Mouse (Mus musculus): ENCODE measurements at regions not wholly inside any gene's neighbourhood (a gene's known extent, or its start where the extent isn't known, plus 50 kb on each side); places are given as distances from the start of the nearest gene placed in this dataset.
A peak's percentile ranks its signal among the peaks of the same experiment; 100 is the strongest.
"Not testable (repeated sequence)": the region's sequence is repeated elsewhere in the genome, so short reads cannot be mapped to it uniquely, and the experiment has no call there.

DNA sequence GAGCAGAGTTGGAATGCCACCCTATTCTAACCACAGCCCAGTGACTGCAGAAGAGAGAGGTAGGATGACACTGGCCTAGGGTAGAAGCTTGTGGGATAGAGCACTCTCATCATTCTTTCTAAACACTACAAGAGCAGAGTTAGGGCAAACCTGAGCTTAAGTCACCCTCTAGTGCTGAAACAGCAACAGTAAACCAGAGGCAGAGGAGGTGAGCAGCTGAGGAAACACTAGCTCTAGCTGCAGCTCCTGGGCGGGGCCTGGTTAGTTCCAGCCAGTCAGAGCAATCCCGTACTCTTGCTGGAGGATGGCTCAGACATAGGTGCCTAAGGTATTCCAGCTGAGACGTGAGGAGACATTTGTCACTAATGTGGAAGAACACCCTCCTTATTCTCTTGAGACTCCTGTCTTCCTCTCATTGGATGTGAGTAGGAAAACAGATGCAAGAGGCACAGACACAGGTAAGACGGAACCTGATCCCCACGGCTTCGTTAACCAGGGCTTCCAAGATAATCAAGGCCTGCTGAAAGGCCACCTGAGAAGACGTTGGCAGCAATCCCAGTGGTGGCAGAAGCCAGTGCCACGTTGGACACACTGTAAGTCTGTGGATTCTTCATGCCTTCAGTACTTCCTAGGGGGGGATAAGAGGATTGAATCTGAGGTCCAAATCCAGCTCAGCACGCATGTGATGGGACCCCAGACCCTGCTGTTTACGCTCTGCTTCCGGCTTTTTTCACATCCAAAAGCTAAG, 101.3 kb downstream of the Rchy1 start:
- 70% methylated on average over 11 of the region's 11 CpGs for WGBS
- Histone ChIP-seq H3K4me1 (no peaks in the 10 kb centered on the region), H3K4me2 (no peak overlapping the region)

DNA sequence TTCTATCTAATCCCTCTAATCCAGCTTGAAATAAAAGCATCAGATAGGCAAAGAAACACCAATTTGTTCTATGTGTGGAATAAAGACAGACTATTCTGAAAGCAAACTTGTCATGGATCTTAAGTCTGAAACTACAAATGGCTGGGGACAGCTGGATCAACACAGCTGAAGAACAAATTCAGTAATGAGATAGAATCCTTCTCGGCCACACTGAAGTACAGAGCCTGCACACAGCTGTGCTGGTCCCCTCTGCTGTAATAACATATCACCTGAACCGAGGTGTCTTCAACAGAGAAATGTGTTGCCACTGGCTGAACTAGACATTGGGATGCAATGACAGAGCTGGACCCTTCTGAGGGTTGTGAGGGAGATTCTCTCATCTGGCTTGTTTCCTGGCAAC, 102.4 kb downstream of the Rchy1 start:
- H3K27ac ChIP-seq = no peak overlapping the region
- ATAC-seq (ENCODE audit: insufficient read depth, low FRiP score, low read depth) = no peak
- no peak overlapping the region for H3K9ac ChIP-seq
- H3K27me3 ChIP-seq (replicated peaks) = no peaks in the 10 kb centered on the region
- 66% methylated on average over 2 of the region's 2 CpGs for WGBS
- no peaks in the 10 kb centered on the region for H3K36me3 ChIP-seq
- no peaks in the 10 kb centered on the region for H3K4me1 ChIP-seq
- H3K4me3 ChIP-seq (replicated peaks) = no peak overlapping the region
- no peaks in the 10 kb centered on the region for H3K9me3 ChIP-seq
- no peak overlapping the region for H3K4me2 ChIP-seq

More for the DNA sequence above, 101.3 kb downstream of the Rchy1 start:
- Histone ChIP-seq H3K36me3 (no peaks in the 10 kb centered on the region), H3K4me3 (replicated peaks) (no peak overlapping the region), H3K27me3 (replicated peaks) (no peaks in the 10 kb centered on the region), H3K27ac (no peak overlapping the region), H3K9me3 (no peaks in the 10 kb centered on the region), H3K9ac (no peak overlapping the region)
- ATAC-seq (ENCODE audit: insufficient read depth, low FRiP score, low read depth) = no peak; the same call in 1 of the 2 replicates

DNA sequence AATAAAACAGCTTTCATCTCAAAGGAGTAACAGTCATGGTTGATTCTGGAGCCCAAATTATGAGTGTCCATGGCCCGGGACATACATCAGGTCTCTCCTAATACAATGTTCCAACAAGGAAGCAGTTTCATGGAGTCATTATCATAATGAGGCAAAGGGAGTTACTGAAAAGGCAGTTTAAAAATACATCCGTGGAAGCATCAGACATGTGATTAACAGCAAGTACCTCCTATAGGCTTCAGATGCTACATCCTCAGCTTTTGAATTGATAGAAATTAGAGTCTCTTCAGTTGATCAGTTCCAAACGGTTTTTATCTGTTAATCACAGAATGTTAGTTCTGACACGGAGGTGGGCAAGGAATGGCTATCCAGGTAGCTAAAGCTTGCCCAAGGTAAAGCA, 110.5 kb downstream of the Rchy1 start:
- Histone ChIP-seq H3K4me2 (no peak overlapping the region), H3K27me3 (replicated peaks) (no peaks in the 10 kb centered on the region), H3K4me3 (replicated peaks) (no peak overlapping the region), H3K27ac (no peak overlapping the region), H3K36me3 (no peaks in the 10 kb centered on the region), H3K9ac (no peak overlapping the region), H3K9me3 (no peaks in the 10 kb centered on the region), H3K4me1 (no peaks in the 10 kb centered on the region)
- ATAC-seq (ENCODE audit: insufficient read depth, low FRiP score, low read depth) = no peak
- 79% methylated on average over 4 of the region's 4 CpGs for WGBS

DNA sequence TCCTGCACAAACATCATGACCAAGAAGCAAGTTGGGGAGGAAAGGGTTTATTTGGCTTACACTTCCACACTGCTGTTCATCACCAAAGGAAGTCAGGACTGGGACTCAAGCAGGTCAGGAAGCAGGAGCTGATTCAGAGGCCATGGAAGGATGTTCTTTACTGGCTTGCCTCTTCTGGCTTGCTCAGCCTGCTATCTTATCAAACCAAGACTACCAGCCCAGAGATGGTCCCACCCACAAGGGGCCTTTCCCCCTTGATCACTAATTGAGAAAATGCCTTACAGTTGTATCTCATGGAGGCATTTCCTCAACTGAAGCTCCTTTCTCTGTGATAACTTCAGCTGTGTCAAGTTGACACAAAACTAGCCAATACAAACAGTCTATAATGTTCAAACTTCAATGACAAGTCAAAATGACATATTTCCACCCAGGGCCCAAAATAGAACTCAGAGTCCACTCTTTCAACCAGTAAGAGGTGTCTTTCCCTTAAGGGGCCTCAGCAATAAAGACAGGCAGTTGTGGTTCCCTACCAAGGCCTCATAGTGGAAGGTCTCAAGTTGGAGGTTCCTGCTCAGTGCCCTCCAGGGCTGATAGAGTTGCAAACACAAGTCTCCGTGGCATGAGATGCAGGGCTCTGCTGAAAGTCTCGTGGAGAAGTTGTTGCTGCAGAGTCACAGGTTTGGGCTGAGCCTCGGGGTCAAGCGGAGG, 111.9 kb downstream of the Rchy1 start:
- H3K4me1 ChIP-seq; H3K36me3 ChIP-seq; H3K27me3 ChIP-seq (replicated peaks); H3K4me2 ChIP-seq; H3K9me3 ChIP-seq; ATAC-seq (ENCODE audit: insufficient read depth, low FRiP score, low read depth); H3K27ac ChIP-seq; H3K4me3 ChIP-seq (replicated peaks); H3K9ac ChIP-seq: not testable (repeated sequence)
- 83% methylated on average over 4 of the region's 4 CpGs for WGBS

DNA sequence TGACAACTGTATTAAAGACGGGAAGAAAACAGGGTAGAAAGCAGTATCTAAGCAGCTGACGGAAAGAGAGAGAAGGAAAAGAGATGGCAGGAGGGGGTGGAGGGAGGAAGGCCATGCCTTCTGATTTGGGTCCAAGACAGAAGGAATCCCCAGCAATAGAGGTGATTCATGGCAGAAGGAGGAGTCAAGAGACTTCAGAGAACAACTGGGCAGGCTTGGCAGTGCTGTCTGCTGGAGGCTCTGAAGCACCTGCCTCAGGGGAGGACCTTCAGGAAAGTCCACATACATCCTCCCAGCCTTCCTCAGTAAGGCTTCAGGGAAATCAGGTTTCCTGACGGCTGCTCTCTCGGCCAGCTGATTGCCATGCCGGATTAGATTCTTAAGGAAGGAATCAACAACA, 112.4 kb downstream of the Rchy1 start:
- no peak overlapping the region for H3K27ac ChIP-seq
- H3K4me2 ChIP-seq = 0 out of 2 replicates have a peak overlapping the region, but pooled peaks have one; percentile 10
- peak; percentile 53; the same call in 1 of the 2 replicates for ATAC-seq (ENCODE audit: insufficient read depth, low FRiP score, low read depth)
- no peaks in the 10 kb centered on the region for H3K36me3 ChIP-seq
- H3K27me3 ChIP-seq (replicated peaks) = no peaks in the 10 kb centered on the region
- H3K4me3 ChIP-seq (replicated peaks) = no peak overlapping the region
- 82% methylated on average over 5 of the region's 5 CpGs for WGBS
- H3K9ac ChIP-seq = no peak overlapping the region
- H3K4me1 ChIP-seq = no peaks in the 10 kb centered on the region
- H3K9me3 ChIP-seq = no peaks in the 10 kb centered on the region

DNA sequence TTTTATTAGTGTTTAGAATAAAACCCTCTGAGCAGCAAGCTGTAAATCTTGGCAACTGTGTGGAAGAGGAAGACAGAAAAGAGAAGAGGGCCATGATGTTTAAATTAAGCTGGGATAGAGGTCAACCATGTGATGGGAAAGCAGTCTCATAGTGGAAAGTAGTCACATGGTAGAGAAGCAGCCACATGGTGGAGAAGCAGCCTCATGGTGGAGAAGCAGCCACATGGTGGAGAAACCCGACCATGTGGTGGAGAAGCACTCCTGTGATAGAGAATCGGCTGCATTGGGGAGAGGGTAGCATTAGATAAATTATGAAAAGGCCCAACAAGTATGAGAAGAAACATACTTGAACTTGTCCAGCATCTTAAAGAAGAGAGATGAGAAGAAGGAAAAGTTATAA, 113.3 kb downstream of the Rchy1 start:
- WGBS = 84% methylated on average over 2 of the region's 2 CpGs
- H3K27ac ChIP-seq = no peak overlapping the region
- peaks cover 2% of the 10 kb centered on the region; the same call in 1 of the 2 replicates for H3K4me1 ChIP-seq
- H3K9me3 ChIP-seq = no peaks in the 10 kb centered on the region
- H3K36me3 ChIP-seq = no peaks in the 10 kb centered on the region
- no peak overlapping the region for H3K4me2 ChIP-seq
- no peak overlapping the region for H3K4me3 ChIP-seq (replicated peaks)
- ATAC-seq (ENCODE audit: insufficient read depth, low FRiP score, low read depth) = no peak
- no peak overlapping the region for H3K9ac ChIP-seq
- no peaks in the 10 kb centered on the region for H3K27me3 ChIP-seq (replicated peaks)

DNA sequence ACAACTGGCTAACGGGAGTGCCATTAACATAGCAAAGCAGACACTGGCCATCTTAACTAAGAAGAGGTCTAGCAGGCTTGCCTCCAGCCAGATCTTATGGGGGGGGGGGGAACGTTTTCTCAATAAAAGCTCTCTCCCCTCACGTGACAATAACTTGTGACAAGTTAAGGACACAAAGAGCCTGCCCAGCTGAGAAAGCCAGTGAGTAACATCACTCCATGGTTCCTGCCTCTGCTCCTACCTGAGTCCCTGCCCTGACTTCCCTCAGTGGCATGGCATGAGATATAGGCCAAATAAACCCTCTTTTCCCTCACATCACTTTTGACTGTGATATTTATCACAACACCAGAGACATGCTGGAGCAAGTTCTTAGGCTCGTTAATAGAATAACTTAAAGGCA, 113.8 kb downstream of the Rchy1 start:
- H3K9me3 ChIP-seq = no peaks in the 10 kb centered on the region
- no peak overlapping the region for H3K4me2 ChIP-seq
- no peaks in the 10 kb centered on the region for H3K27me3 ChIP-seq (replicated peaks)
- no peak overlapping the region for H3K9ac ChIP-seq
- no peaks in the 10 kb centered on the region for H3K36me3 ChIP-seq
- no peak for ATAC-seq (ENCODE audit: insufficient read depth, low FRiP score, low read depth)
- no peak overlapping the region for H3K27ac ChIP-seq
- H3K4me3 ChIP-seq (replicated peaks) = no peak overlapping the region
- 67% methylated on average over 4 of the region's 4 CpGs for WGBS
- peaks cover 6% of the 10 kb centered on the region; the same call in 1 of the 2 replicates for H3K4me1 ChIP-seq

DNA sequence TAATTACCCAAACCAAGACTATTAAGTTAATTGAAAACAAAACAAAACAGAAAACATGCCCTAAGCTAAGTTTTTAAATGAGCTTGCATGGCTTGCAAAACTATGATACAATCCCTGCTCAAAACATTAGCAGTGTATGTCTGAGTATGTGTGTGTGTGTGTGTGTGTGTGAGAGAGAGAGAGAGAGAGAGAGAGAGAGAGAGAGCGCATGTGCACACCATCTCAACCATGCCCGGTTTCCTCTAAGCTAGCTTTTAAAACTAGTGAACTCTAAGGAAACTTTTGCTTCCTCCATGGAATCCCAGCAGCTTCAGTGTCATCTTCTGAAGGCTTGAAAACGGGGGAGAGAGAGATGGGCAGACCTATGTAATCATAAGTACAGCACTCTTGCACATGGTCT, 114.3 kb downstream of the Rchy1 start:
- no peak overlapping the region for H3K4me2 ChIP-seq
- H3K4me3 ChIP-seq (replicated peaks) = no peak overlapping the region
- no peaks in the 10 kb centered on the region for H3K27me3 ChIP-seq (replicated peaks)
- no peaks in the 10 kb centered on the region for H3K36me3 ChIP-seq
- peaks cover 6% of the 10 kb centered on the region; the same call in 1 of the 2 replicates for H3K4me1 ChIP-seq
- 81% methylated on average over 3 of the region's 3 CpGs for WGBS
- H3K9ac ChIP-seq = no peak overlapping the region
- no peak for ATAC-seq (ENCODE audit: insufficient read depth, low FRiP score, low read depth)
- no peak overlapping the region for H3K27ac ChIP-seq
- no peaks in the 10 kb centered on the region for H3K9me3 ChIP-seq

DNA sequence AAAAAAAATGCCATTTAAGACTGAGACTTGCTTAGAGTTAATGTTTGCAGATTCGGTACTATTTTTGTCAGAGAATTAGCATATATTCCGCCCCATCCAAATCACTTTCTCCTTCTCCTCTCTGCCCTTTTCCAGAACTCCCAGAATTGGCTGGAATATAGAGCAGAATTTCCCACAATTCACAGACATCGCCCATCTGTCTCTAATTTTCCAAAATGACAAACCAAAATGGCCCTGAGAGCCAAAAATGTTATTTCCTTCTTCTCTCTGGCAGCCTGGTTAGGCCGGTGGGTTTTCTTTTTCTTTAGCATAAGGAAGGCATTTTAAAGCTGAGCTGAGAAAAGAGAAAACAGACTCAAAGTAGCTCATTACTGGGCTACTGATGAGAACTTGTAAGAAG, 119.8 kb downstream of the Rchy1 start:
- H3K4me1 ChIP-seq = peaks cover 6% of the 10 kb centered on the region; the same call in 1 of the 2 replicates
- H3K36me3 ChIP-seq = no peaks in the 10 kb centered on the region
- H3K4me2 ChIP-seq = no peak overlapping the region
- H3K4me3 ChIP-seq (replicated peaks) = no peak overlapping the region
- no peak overlapping the region for H3K9ac ChIP-seq
- H3K27me3 ChIP-seq (replicated peaks) = no peaks in the 10 kb centered on the region
- no peak for ATAC-seq (ENCODE audit: insufficient read depth, low FRiP score, low read depth)
- 71% methylated on average over 4 of the region's 4 CpGs for WGBS
- H3K9me3 ChIP-seq = no peaks in the 10 kb centered on the region
- H3K27ac ChIP-seq = no peak overlapping the region

DNA sequence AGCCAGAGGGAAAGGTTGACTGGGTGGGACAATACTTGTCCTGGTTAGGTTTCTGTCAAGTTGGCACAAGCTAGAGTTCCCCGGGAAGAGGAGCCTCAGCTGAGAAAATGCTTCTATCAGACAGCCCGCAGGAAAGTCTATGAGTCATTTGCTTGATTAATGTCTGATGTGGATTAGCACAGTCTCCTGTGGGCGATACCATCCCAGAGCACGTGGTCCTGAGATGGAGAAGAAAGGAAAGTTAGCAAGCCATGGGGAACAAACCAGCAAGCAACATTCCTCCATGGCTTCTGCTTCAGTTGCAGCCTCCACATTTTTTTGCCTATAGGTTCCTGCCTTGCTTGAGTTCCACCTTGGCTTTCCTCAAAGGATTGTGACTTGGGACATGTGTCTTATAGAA, 121.8 kb downstream of the Rchy1 start:
- Histone ChIP-seq H3K4me1 (peaks cover 6% of the 10 kb centered on the region; the same call in 1 of the 2 replicates), H3K4me2 (no peak overlapping the region), H3K27me3 (replicated peaks) (no peaks in the 10 kb centered on the region), H3K4me3 (replicated peaks) (no peak overlapping the region), H3K9ac (no peak overlapping the region), H3K36me3 (no peaks in the 10 kb centered on the region), H3K9me3 (no peaks in the 10 kb centered on the region), H3K27ac (no peak overlapping the region)
- 65% methylated on average over 4 of the region's 4 CpGs for WGBS
- no peak for ATAC-seq (ENCODE audit: insufficient read depth, low FRiP score, low read depth)

DNA sequence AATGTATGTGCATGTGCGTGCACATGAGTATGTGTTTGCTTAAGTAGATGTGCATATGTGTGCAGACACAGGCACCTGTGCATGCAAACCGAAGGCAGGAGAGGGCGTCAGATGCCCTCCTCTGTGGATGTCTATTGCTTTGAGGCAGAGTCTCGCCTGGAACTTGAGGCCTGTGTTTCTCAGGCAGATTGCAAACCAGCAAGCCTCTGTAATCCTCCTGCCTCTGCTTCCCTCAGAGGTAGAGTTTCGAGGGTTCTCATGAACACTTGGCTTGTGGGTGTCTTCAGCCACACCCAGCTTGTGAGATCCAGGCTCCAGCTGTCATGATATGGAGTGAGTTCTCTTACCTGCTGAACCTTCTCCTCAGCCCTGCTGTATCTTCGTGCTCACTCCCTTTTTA, 134.4 kb downstream of the Rchy1 start:
- no peaks in the 10 kb centered on the region for H3K27me3 ChIP-seq (replicated peaks)
- 85% methylated on average over 6 of the region's 6 CpGs for WGBS
- ATAC-seq (ENCODE audit: insufficient read depth, low FRiP score, low read depth) = no peak
- H3K4me2 ChIP-seq = no peak overlapping the region
- no peak overlapping the region for H3K27ac ChIP-seq
- no peak overlapping the region for H3K4me3 ChIP-seq (replicated peaks)
- no peak overlapping the region for H3K9ac ChIP-seq
- H3K9me3 ChIP-seq = no peaks in the 10 kb centered on the region
- H3K4me1 ChIP-seq = no peaks in the 10 kb centered on the region
- no peaks in the 10 kb centered on the region for H3K36me3 ChIP-seq

DNA sequence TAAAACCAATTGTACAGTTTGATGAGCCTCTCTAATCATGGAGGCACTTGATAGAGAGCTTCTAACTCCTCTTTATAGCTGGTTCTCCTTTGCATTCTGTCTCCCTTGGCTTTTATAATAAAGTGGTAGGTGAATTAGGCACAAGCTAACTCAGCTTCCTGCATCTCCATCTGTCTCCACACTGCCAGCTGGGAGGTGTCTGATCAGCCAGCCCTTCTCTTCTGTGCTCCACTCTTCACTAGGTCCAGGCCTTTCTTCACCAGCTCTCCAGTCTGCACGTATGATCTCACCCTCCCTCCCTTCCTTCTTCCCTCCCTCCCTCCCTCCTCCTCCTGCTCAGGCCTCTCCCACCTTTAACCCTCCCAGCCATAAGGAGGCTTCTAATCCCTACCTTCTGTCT, 136.2 kb downstream of the Rchy1 start:
- no peak overlapping the region for H3K27ac ChIP-seq
- no peaks in the 10 kb centered on the region for H3K4me1 ChIP-seq
- H3K4me2 ChIP-seq = no peak overlapping the region
- no peaks in the 10 kb centered on the region for H3K36me3 ChIP-seq
- no peak overlapping the region for H3K4me3 ChIP-seq (replicated peaks)
- no peaks in the 10 kb centered on the region for H3K9me3 ChIP-seq
- H3K9ac ChIP-seq = no peak overlapping the region
- WGBS = 0% methylated on average over 1 of the region's 1 CpGs
- ATAC-seq (ENCODE audit: insufficient read depth, low FRiP score, low read depth) = no peak
- H3K27me3 ChIP-seq (replicated peaks) = no peaks in the 10 kb centered on the region

Data from stomach, embryonic 15.5 days (tissue).